Mouse (Mus musculus) gonadal fat pad, adult 2 months (tissue): Measurements from ENCODE around the gene Siglece. TPM values are rescaled to one million over a fixed set of nuclear protein-coding genes. Genes with fewer than 3 reads are reported as not detected.
"Not testable (repeated sequence)": the region's sequence is repeated elsewhere in the genome, so short reads cannot be mapped to it uniquely, and the experiment has no call there.

Source experiments
- DNase-seq: peaks from one replicate; pipeline ENCODE4 v3.0.0-alpha.2; 2012; ENCODE audit warnings: low read depth
- polyA plus RNA-seq: library from polyadenylated mRNA; depleted of rRNA; stranded (reverse); fragments of >200 nt; gene quantifications from 2 replicates; pipeline ENCODE4 v1.2.3, GENCODE M21; 2012; rRNA removed

Siglece gene
- 3.1 and 5.4 TPM in 2 replicates for polyA plus RNA-seq

- DNase-seq, result no peak
These were observed at the start of gene Siglece for GRCm38 (mm10) chr7:43660002-43660401. Siglece (minus strand) TSS chr7:43660161.

GRCm38 (mm10) chr7:43690118-43690517, 30.2 kb upstream of the Siglece start, which contains the start of gene Klk14:
Klk14 (plus strand) TSS chr7:43690418.
- no peak for DNase-seq

- DNase-seq, result no peak
These were observed 25.1 kb upstream of the Siglece start for GRCm38 (mm10) chr7:43685088-43685487.

DNA sequence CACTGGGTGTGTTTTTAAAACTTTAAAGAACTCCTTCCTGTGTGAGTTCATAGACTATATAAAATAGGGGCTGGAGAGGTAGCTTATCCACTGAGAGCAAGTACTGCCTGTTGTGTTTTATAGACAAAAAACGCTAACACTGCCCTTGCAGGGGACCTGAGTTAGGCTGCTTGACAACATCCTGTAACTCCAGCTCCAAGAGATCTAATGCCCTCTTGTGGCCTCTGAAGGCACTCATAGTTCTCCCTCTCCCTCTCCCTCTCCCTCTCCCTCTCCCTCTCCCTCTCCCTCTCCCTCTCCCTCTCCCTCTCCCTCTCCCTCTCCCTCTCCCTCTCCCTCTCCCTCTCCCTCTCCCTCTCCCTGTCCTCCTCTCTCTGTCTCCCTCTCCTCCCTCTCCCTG, 22.6 kb upstream of the Siglece start:
- DNase-seq, result not testable (repeated sequence)

DNA sequence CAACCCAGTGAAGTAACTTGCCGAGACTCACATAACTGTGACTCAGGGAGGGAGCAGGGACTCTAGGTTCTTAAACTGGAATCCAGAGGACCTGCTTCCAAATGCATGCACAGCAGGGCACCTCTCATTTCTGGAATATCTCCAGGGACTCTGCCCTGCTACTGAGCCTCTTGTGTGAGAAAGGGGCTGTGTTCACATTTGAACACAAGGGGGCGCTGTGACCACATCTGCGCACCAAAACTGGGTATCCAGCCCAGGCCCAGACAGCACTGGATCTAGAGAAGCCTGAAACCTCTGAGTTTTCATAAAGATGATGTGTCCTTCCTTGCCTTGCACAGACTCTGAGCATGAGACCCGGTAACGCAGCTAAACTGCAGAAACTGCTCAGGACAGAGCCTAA, 21.0 kb upstream of the Siglece start:
- DNase-seq, result no peak

DNA sequence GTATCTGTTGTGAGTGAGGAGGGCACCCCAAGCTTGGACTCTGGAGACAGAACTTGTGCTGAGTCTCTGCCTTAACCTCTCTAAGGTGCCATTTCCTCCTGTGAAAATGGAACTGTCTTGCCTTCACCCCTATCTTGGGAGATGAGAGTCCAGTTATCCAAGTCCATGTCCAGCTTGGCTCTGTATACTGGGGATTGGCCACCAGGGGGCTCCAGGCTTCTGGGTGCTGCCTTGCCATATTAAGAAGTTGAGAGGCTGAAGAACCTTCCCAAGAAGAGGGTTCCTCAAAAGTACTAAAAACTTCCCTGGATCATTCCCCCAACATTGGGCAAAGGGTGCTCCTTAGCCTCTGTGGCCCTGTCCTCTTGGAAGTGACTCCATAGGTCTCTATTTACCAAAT, 18.6 kb upstream of the Siglece start:
- DNase-seq, result no peak

DNA sequence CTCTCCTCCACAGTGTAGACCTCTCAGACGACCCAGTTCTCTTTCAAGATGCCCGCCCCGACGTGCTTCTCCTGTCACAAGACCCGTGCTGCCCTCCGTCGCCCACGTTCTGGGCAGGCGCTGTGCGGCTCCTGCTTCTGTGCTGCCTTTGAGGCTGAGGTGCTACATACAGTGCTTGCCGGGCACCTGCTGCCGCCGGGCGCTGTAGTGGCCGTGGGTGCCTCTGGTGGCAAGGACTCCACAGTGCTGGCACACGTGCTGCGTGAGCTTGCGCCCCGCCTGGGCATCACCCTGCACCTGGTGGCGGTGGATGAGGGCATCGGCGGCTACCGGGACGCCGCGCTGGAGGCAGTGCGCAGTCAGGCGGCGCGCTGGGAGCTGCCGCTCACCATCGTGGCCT, 15.1 kb upstream of the Siglece start:
- no peak for DNase-seq

DNA sequence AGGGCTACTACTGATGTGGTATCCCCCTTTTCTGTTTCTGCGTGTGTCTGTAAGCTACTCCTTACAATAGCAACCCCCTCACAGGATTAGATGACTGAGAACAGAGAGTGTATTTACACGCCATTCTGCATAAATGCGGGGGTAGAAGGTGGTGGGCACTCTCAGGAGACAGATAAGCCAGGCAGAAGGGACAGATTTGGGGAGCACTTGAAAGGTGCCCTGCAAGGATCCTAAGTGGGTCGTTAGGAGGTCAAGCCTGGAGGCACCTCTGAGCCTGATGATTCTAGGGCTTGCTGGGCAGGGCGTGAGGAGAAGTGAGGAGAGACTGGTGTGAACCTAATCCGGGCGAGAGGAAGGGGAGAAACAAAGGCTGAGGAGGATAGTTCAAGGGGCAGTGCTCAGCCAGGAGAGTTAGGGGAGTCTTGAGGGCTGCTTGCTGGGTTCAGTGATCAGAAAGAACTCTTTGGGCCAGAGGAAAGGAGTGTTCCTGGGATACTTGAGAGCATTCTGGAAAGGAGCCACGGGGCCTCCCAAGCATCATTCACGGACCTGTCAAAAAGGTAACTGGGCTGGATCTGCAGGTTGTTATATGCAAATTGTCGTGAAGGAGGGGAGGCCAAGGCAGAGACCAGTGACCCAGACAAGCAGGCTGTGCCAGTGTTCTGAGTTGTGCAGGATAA, 12.8 kb upstream of the Siglece start:
- DNase-seq, result no peak

DNA sequence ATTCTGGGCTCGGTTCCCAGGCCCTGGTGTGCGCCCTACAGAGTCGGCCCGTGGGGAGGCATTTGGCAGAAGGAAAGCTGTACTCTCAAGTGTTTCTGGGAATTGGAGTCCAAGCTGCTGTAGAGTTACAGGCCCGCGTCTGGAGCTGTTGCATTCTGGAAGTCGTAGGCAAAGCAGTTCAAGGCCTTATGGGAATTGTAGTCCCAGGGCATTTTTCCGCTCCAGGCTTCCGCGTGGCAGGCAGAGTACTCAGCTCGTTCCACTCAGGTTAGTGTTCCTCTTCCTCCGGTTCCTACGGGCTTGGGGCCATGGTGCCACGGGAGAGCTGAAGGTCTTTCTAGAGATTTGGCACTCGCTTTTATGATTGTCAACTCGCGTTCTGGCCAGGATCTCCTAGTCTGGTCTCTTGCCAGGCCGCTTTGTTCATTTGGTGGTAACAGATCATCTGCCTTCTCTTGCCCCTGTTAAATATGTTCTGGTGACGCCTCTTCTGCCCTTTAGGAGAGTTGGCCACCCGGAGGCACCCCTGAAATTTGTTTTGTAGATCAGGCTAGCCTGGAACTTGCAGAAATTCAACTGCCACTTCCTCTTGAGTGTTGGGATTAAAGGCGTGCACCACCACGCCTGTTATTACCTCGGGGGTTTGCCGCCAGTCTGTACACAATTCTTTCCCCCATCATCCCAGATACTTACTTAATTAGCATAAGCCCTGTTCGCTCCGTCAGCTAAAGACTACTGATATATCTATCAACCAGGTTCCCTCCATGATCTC, 12.0 kb upstream of the Siglece start, which contains the start of gene Ctu1:
TSS of gene Ctu1 (plus strand) at position 208 of the 772 bp plus-strand sequence.
- DNase-seq, result peak; percentile 90

GRCm38 (mm10) chr7:43671064-43671808, 11.3 kb upstream of the Siglece start:
- DNase-seq, result no peak

DNA sequence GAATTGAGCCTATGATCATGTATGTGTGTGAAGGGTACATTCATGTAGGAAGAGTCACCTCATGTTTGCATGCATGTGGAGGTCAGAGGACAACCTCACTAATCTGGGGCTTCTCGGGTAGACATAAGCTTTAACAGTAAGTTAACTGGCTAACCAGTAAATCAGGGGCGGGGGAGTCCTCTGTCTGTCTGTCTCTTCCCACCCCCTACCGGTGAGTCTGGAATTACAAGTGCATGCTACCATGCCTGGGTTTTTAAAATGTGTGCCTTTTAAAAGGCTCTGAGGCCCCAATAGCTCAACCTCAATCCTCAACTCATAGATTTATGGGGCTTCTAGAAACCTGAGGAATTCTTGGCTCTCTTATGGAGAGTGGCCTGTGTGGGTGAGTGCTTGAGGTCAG, 8.6 kb upstream of the Siglece start:
- no peak for DNase-seq

GRCm38 (mm10) chr7:43667221-43667620, 7.3 kb upstream of the Siglece start:
- DNase-seq, result not testable (repeated sequence)

DNA sequence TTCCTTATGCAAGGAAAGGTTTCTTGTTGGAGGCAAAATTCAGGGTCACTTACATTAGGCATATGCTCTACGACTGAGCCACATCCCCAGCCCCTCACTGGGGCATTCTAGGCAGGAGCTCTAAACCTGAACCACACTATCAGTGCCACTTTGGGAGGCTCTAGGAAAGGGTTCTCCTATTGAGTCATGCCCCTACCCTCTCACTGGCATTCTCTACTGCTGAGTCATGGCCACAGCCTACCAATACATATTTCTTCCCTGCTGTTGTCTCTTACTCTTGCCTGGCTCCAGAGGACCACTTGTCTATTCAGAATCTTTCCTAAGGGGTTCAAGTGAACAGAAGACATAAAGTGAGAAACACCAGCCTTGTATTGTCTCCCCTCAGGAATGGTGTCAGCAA, 2.8 kb upstream of the Siglece start:
- no peak for DNase-seq

- no peak for DNase-seq
These were observed 3.7 kb downstream of the Siglece start for GRCm38 (mm10) chr7:43656232-43656631.

- DNase-seq, result no peak
These were observed 5.4 kb downstream of the Siglece start for GRCm38 (mm10) chr7:43654519-43654918.

DNA sequence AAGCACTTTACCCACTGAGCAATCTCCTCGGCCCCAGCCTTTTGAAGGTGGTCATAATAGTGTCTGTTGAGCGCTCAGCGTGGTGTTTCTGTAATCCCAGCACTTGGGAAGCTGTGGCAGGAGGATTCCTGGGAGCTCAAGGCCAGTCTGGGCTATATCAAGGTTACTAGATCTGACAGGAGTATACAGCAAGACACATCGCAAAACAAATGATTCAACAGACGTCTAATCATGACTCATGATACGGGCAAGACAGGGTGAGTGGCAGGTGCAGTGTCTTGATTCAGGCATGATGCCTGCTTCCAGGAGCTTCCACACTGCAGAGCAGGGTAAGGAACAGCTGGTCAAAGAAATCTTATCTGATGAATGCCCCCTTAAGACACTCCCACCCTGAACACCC, 7.3 kb downstream of the Siglece start:
- DNase-seq, result no peak

- DNase-seq, result no peak
These were observed 16.8 kb downstream of the Siglece start for GRCm38 (mm10) chr7:43643046-43643652.

GRCm38 (mm10) chr7:43642587-43642986, 17.4 kb downstream of the Siglece start:
- DNase-seq, result no peak

- no peak for DNase-seq
These were observed 22.8 kb downstream of the Siglece start for GRCm38 (mm10) chr7:43637118-43637517.

DNA sequence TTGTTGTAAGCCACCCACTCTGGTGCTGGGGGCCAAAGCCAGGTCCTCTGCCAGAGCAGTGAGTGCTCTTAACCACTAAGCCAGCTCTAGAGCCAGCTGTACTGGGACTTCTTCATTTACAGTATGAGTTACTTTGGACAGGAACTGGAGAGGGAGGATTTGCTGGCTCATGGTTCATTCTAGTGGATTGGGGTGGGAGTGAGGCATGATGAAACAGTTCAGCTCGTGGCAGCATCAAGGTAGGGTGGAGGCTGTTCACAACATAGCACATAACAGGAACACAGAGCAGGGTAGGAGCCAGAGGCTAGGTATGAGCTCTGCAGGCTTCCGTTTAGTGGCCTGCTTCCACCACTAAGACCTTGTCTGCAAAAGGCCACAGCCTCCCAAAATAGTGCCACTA, 23.8 kb downstream of the Siglece start:
- no peak for DNase-seq

GRCm38 (mm10) chr7:43634500-43634899, 25.5 kb downstream of the Siglece start, which contains the start of gene Ceacam18:
Ceacam18 (plus strand) TSS chr7:43634707.
- no peak for DNase-seq

GRCm38 (mm10) chr7:43633940-43634339, 26.0 kb downstream of the Siglece start:
- no peak for DNase-seq
